Mouse (Mus musculus) heart, postnatal 0 days (tissue): Measurements from ENCODE around the gene Rbms3.

Experiments
- CTCF ChIP-seq: IDR thresholded peaks from 2 replicates; pipeline ENCODE4 v1.5.1; 2016; ENCODE audit warnings: antibody characterized with exemption, control low read depth, low read depth
- EP300 ChIP-seq: IDR thresholded peaks from 2 replicates; pipeline ENCODE4 v1.6.1; 2016; ENCODE audit warnings: antibody characterized with exemption, low read depth

DNA sequence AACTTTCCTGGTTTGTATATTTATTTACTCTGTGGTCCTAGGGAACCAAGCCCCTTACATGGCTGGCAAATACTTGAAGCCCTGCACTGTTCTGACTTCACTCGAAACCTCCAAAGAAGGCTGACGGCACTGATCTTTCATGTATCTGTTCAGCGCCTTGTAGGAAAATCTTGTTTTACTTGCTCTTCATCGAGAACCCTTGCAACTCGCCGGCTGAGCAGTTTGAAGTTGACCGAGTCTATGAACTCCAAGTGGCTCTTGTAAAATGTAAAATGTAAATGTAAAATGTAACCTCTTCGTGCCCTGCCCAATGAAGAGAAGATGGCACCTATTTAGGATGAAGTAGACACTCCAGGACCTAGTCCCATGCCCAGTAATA, 537.5 kb downstream of the Rbms3 start:
- TF ChIP-seq CTCF = no peak
- no peak for TF ChIP-seq EP300
